Mouse (Mus musculus) heart, embryonic 12.5 days (tissue): ENCODE measurements around the gene Brd1. TPM values are rescaled to one million over a fixed set of nuclear protein-coding genes. Genes with fewer than 3 reads are reported as not detected.
A peak's percentile ranks its signal among the peaks of the same experiment; 100 is the strongest.

Experiments
- ATAC-seq: fragments of 200-750 bp; cut with Nextera tagmentation; 2 replicates; pipeline ENCODE4 v1.8.0; 2017; ENCODE audit warnings: moderate TSS enrichment, moderate library complexity; ENCODE audit not compliant: insufficient number of reproducible peaks, low FRiP score
- H3K27ac ChIP-seq: fragments of 300-500 bp; sonication (generic); 2 replicates; pipeline ENCODE4 v1.5.1; 2016; ENCODE audit warnings: mild to moderate bottlenecking, moderate library complexity; ENCODE audit not compliant: poor library complexity, severe bottlenecking
- H3K27me3 ChIP-seq: fragments of 300-500 bp; sonication (generic); replicated peaks from 2 replicates; pipeline ENCODE4 v1.6.1; 2016; ENCODE audit warnings: mild to moderate bottlenecking, moderate library complexity
- H3K36me3 ChIP-seq: fragments of 300-500 bp; sonication (generic); 2 replicates; pipeline ENCODE4 v1.6.1; 2016; ENCODE audit warnings: mild to moderate bottlenecking, moderate library complexity
- H3K4me1 ChIP-seq: fragments of 300-500 bp; sonication (generic); replicated peaks from 2 replicates; pipeline ENCODE4 v1.6.1; 2016; ENCODE audit warnings: mild to moderate bottlenecking
- H3K4me2 ChIP-seq: fragments of 300-500 bp; sonication (generic); 2 replicates; pipeline ENCODE4 v1.6.1; 2016; ENCODE audit warnings: mild to moderate bottlenecking, moderate library complexity
- H3K4me3 ChIP-seq: fragments of 300-500 bp; sonication (generic); 2 replicates; pipeline ENCODE4 v1.5.1; 2016; ENCODE audit warnings: mild to moderate bottlenecking
- H3K9ac ChIP-seq: fragments of 300-500 bp; sonication (generic); 2 replicates; pipeline ENCODE4 v1.6.1; 2016; ENCODE audit warnings: mild to moderate bottlenecking, moderate library complexity
- H3K9me3 ChIP-seq: fragments of 300-500 bp; sonication (generic); replicated peaks from 2 replicates; pipeline ENCODE4 v1.6.1; 2016; ENCODE audit warnings: mild to moderate bottlenecking, moderate library complexity
- WGBS: fragments of 180-500 bp; shearing (Covaris S2); methylation state at CpG from one replicate; pipeline ENCODE4 v1.1.7; 2016; 5-methylcytosine and 5-hydroxymethylcytosine counted together
- polyA plus RNA-seq: library from polyadenylated mRNA; unstranded; fragments of >200 nt; fragmentation: Nextera tagmentation; extraction: Ambion mirVana; gene quantifications from 2 replicates; pipeline ENCODE4 v1.2.1, GENCODE M21; 2016

The Brd1 gene
- polyA plus RNA-seq, 1 experiment from 2014 or later: 12.9 TPM

DNA sequence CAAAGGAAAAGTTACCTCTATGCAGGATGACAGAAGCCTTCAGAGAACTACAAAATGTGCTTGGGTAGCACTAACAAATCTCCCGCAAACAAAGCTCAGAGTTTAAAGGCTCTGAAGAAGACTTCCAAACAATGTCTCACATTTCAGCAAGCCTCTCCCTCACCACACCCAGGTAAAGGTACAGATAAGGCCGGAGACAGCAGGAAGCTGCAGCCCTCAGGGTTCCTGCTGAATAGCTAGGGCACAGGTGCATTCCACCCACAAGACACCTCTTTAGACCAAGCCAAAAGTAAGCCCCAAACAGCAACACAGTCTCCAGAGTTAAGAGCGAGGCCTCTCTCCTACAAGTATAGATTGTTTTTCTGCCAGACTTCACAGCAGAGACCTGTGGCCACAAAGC is 3.3 kb downstream of the Brd1 start:
- H3K27ac ChIP-seq: no peak overlapping the region
- peaks cover 40% of the 10 kb centered on the region for H3K36me3 ChIP-seq
- peak overlapping the region; percentile 94; the same call in 1 of the 2 replicates for H3K4me2 ChIP-seq
- WGBS: 70% methylated on average over 3 of the region's 3 CpGs
- ATAC-seq: no peak
- no peaks in the 10 kb centered on the region for H3K9me3 ChIP-seq
- no peak overlapping the region for H3K4me3 ChIP-seq
- no peaks in the 10 kb centered on the region for H3K27me3 ChIP-seq
- peak overlapping the region; percentile 27; the same call in 1 of the 2 replicates for H3K9ac ChIP-seq
- H3K4me1 ChIP-seq: peaks cover 35% of the 10 kb centered on the region

GRCm38 (mm10) chr15:88727204-88727603 is 6.8 kb downstream of the Brd1 start:
- Histone ChIP-seq H3K27me3 (no peaks in the 10 kb centered on the region), H3K4me1 (peaks cover 30% of the 10 kb centered on the region), H3K9me3 (no peaks in the 10 kb centered on the region), H3K9ac (no peak overlapping the region), H3K4me3 (no peak overlapping the region), H3K4me2 (no peak overlapping the region), H3K36me3 (peaks cover 73% of the 10 kb centered on the region), H3K27ac (no peak overlapping the region)
- ATAC-seq: no peak
- WGBS: 68% methylated on average over 3 of the region's 3 CpGs

- no peaks in the 10 kb centered on the region for H3K9me3 ChIP-seq
- no peak overlapping the region for H3K4me3 ChIP-seq
- no peak overlapping the region for H3K9ac ChIP-seq
- WGBS: 86% methylated on average over 5 of the region's 5 CpGs
- no peak overlapping the region for H3K4me2 ChIP-seq
- ATAC-seq: no peak
- peaks cover 12% of the 10 kb centered on the region for H3K4me1 ChIP-seq
- no peak overlapping the region for H3K27ac ChIP-seq
- peaks cover 83% of the 10 kb centered on the region for H3K36me3 ChIP-seq
- no peaks in the 10 kb centered on the region for H3K27me3 ChIP-seq
Observed at GRCm38 (mm10) chr15:88725036-88725435, 9.0 kb downstream of the Brd1 start.

GRCm38 (mm10) chr15:88724311-88724710 is 9.7 kb downstream of the Brd1 start:
- 82% methylated on average over 7 of the region's 7 CpGs for WGBS

DNA sequence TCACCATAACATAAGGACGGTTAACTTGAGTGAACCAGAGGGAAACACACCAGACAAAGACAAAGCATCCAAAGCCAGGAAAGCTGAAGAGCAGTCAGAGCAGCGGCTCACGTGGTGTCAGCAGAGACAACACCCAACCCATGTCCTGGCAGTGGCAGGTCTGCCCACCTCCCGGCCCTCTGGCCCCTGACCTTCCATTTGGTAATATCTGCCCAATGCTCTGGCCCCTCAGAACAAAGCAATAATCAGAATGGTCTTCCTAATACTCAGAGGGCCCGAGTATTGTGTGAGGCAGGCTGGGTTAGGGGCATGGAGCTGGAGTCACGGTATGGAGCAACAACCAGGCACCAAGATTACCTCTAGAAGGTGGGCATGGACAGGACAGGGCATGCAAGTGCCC is 10.8 kb downstream of the Brd1 start:
- no peak overlapping the region for H3K27ac ChIP-seq
- 0 out of 2 replicates have a peak, but pooled peaks cover 4% of the 10 kb centered on the region for H3K4me1 ChIP-seq
- H3K36me3 ChIP-seq: peaks cover 77% of the 10 kb centered on the region
- H3K4me3 ChIP-seq: no peak overlapping the region
- H3K4me2 ChIP-seq: no peak overlapping the region
- WGBS: 87% methylated on average over 6 of the region's 6 CpGs
- no peaks in the 10 kb centered on the region for H3K27me3 ChIP-seq
- no peaks in the 10 kb centered on the region for H3K9me3 ChIP-seq
- H3K9ac ChIP-seq: no peak overlapping the region
- ATAC-seq: no peak

More at GRCm38 (mm10) chr15:88724311-88724710, 9.7 kb downstream of the Brd1 start:
- Histone ChIP-seq H3K9me3 (no peaks in the 10 kb centered on the region), H3K27me3 (no peaks in the 10 kb centered on the region), H3K27ac (no peak overlapping the region), H3K36me3 (peaks cover 80% of the 10 kb centered on the region), H3K9ac (no peak overlapping the region), H3K4me2 (no peak overlapping the region), H3K4me3 (no peak overlapping the region), H3K4me1 (peaks cover 6% of the 10 kb centered on the region; the same call in 1 of the 2 replicates)
- ATAC-seq: no peak

- H3K4me3 ChIP-seq: no peak overlapping the region
- 87% methylated on average over 9 of the region's 9 CpGs for WGBS
- no peaks in the 10 kb centered on the region for H3K9me3 ChIP-seq
- H3K36me3 ChIP-seq: peaks cover 88% of the 10 kb centered on the region
- H3K4me2 ChIP-seq: no peak overlapping the region
- no peak for ATAC-seq
- no peak overlapping the region for H3K27ac ChIP-seq
- no peaks in the 10 kb centered on the region for H3K27me3 ChIP-seq
- no peak overlapping the region for H3K9ac ChIP-seq
- H3K4me1 ChIP-seq: no peaks in the 10 kb centered on the region
Observed at GRCm38 (mm10) chr15:88717239-88717638, 16.8 kb downstream of the Brd1 start.

- H3K4me1 ChIP-seq: no peaks in the 10 kb centered on the region
- H3K4me3 ChIP-seq: no peak overlapping the region
- no peak overlapping the region for H3K9ac ChIP-seq
- no peaks in the 10 kb centered on the region for H3K9me3 ChIP-seq
- H3K27ac ChIP-seq: no peak overlapping the region
- peaks cover 88% of the 10 kb centered on the region for H3K36me3 ChIP-seq
- no peak overlapping the region for H3K4me2 ChIP-seq
- H3K27me3 ChIP-seq: no peaks in the 10 kb centered on the region
- no peak for ATAC-seq
Observed at GRCm38 (mm10) chr15:88716350-88716749, 17.7 kb downstream of the Brd1 start.

- WGBS: 79% methylated on average over 6 of the region's 6 CpGs
- H3K9ac ChIP-seq: no peak overlapping the region
Observed at GRCm38 (mm10) chr15:88714021-88714589, 19.9 kb downstream of the Brd1 start.

GRCm38 (mm10) chr15:88712501-88712900 is 21.5 kb downstream of the Brd1 start:
- Histone ChIP-seq H3K4me2 (no peak overlapping the region), H3K4me3 (no peak overlapping the region), H3K27me3 (no peaks in the 10 kb centered on the region), H3K27ac (no peak overlapping the region), H3K9me3 (no peaks in the 10 kb centered on the region), H3K36me3 (peaks cover 99% of the 10 kb centered on the region), H3K4me1 (no peaks in the 10 kb centered on the region), H3K9ac (no peak overlapping the region)
- WGBS: 91% methylated on average over 15 of the region's 15 CpGs
- ATAC-seq: no peak

More at GRCm38 (mm10) chr15:88714021-88714589, 19.9 kb downstream of the Brd1 start:
- Histone ChIP-seq H3K4me1 (no peaks in the 10 kb centered on the region), H3K36me3 (peaks cover 97% of the 10 kb centered on the region), H3K27me3 (no peaks in the 10 kb centered on the region), H3K27ac (no peak overlapping the region), H3K4me2 (no peak overlapping the region), H3K9me3 (no peaks in the 10 kb centered on the region), H3K4me3 (no peak overlapping the region)
- ATAC-seq: no peak

DNA sequence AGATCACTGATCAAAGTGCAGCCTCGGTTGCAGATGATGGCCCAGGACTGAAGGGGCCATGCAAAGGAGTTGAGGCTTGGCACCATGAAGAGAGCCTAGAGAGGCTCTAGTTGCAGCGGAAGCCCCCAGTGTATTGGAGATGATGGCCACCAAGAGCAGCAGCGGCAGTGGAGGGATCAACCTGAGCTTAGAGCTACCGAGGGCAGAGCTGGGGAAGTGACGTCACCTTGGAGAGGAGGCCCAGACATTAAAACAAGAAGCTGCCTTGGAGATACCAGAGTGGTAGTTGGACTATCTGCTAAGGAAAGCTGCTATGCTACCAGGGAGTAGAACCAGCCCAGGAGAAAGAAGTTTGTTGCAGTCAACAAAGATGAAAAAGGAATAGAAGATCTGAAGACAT is 24.2 kb downstream of the Brd1 start:
- H3K9me3 ChIP-seq: no peaks in the 10 kb centered on the region
- H3K27me3 ChIP-seq: no peaks in the 10 kb centered on the region
- peaks cover 99% of the 10 kb centered on the region for H3K36me3 ChIP-seq
- no peak overlapping the region for H3K9ac ChIP-seq
- no peak for ATAC-seq
- WGBS: 89% methylated on average over 5 of the region's 5 CpGs
- H3K4me3 ChIP-seq: no peak overlapping the region
- H3K4me1 ChIP-seq: no peaks in the 10 kb centered on the region
- no peak overlapping the region for H3K4me2 ChIP-seq
- H3K27ac ChIP-seq: no peak overlapping the region

DNA sequence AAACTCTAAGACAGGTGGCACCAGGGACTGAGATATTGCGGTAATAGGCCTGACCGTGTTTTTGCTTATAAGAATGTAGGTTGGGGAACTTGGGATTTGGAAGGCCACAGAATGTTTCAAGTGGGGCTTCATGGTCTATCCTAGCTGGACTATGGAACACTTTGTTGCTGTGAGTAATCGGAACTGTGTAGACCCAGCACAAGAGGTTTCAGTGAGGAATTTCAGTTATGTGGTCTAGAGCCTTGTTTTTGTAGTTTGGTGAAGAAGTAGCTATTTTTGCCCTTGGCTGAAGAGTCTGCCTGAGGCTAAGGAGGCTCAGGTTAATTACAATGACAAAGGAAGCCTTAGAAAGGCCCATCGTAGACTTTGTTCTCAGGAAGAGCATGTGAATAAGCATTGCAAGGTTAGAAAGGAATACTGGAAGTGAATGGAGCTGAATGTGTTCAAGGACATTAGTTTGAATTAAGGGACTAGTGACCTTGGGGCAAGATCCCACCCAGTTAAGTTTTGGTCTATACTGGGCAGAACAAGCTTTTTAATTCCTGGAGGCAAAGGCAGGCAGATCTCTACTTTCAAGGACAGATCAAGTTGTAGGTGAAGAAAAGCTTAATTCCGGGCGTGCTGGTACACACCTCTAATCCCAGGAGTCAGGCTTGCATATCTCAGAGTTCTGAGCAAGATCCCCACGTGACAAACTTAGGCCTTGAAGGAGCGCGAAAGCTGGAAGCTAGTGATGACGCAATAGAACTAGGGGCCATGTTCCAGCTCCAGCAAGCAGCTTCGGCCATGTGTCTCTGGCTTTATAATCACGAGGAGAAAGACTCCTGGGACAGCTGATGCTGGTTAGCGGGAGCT is 25.1 kb downstream of the Brd1 start:
- ATAC-seq: no peak
- no peak overlapping the region for H3K9ac ChIP-seq
- no peaks in the 10 kb centered on the region for H3K27me3 ChIP-seq
- H3K9me3 ChIP-seq: no peaks in the 10 kb centered on the region
- no peak overlapping the region for H3K27ac ChIP-seq
- WGBS: 86% methylated on average over 13 of the region's 13 CpGs
- H3K36me3 ChIP-seq: peaks cover 98% of the 10 kb centered on the region
- no peak overlapping the region for H3K4me3 ChIP-seq
- no peak overlapping the region for H3K4me2 ChIP-seq
- no peaks in the 10 kb centered on the region for H3K4me1 ChIP-seq
